In genomic region chr3:105825501-105826161, GRCm38 (mm10) we compare ENCODE assay signal across 10 mouse cellular contexts. TPM values are rescaled to one million over a fixed set of nuclear protein-coding genes. Genes with fewer than 3 reads are reported as not detected.
DNase-seq lines count a peak whose midpoint lies in the region; ATAC-seq and TF ChIP-seq lines count a peak whose summit lies in the region.
"Had no signal": no experiment of that assay in that cellular context is flagged by ENCODE, and none has a peak within 500 bp of the region (broad histone marks: within the 10 kb centered on the region; RNA-seq: fewer than 3 reads in every experiment).

No protein-coding gene starts in this region.

- no peak overlapping the region for H3K4me3 ChIP-seq in intestine, embryonic 15.5 days (replicated peaks)
- H3K4me3 ChIP-seq in intestine, postnatal 0 days (ENCODE audit: low read depth, low read length), result no peak overlapping the region
- no peak overlapping the region for H3K4me3 ChIP-seq in brown adipose tissue, adult 24 weeks (ENCODE audit: insufficient read depth, low read depth, low read length)
- no peak overlapping the region for H3K4me3 ChIP-seq in lung, embryonic 15.5 days
- no peak overlapping the region for H3K4me3 ChIP-seq in midbrain, embryonic 10.5 days
- no peak overlapping the region for H3K4me3 ChIP-seq in neural tube, embryonic 15.5 days (replicated peaks)
- H3K4me3 ChIP-seq: limb, embryonic 12.5 days had no signal

- 0 out of 2 replicates have a peak, but pooled peaks have one; percentile 36 for ATAC-seq in intestine, embryonic 15.5 days
- ATAC-seq in intestine, postnatal 0 days, result no peak
- no peak for ATAC-seq in lung, embryonic 15.5 days (ENCODE audit: borderline replicate concordance, extremely low read depth, low FRiP score, low TSS enrichment)
- no peak for ATAC-seq in neural tube, embryonic 15.5 days (ENCODE audit: low FRiP score)

- H3K27ac ChIP-seq in intestine, embryonic 15.5 days, result no peak overlapping the region
- no peak overlapping the region for H3K27ac ChIP-seq in intestine, postnatal 0 days (ENCODE audit: low read depth, low read length)
- peak overlapping the region; percentile 91 for H3K27ac ChIP-seq in brown adipose tissue, adult 24 weeks (replicated peaks; ENCODE audit: low read depth, low read length)
- H3K27ac ChIP-seq in lung, embryonic 15.5 days, result 0 out of 2 replicates have a peak overlapping the region, but pooled peaks have one; percentile 47
- no peak overlapping the region for H3K27ac ChIP-seq in midbrain, embryonic 10.5 days (replicated peaks)
- H3K27ac ChIP-seq in neural tube, embryonic 15.5 days (replicated peaks), result no peak overlapping the region
- H3K27ac ChIP-seq: limb, embryonic 12.5 days had no signal

- peak; percentile 54 to 69 for DNase-seq in heart, postnatal 36 days
- no peak for DNase-seq in midbrain, embryonic 10.5 days (ENCODE audit: low spot score)
- no peak for DNase-seq in thymus, postnatal 25 days

- H3K9me3 ChIP-seq in intestine, embryonic 15.5 days, result no peaks in the 10 kb centered on the region
- H3K9me3 ChIP-seq in intestine, postnatal 0 days (ENCODE audit: control insufficient read depth), result no peaks in the 10 kb centered on the region
- no peaks in the 10 kb centered on the region for H3K9me3 ChIP-seq in lung, embryonic 15.5 days
- H3K9me3 ChIP-seq in midbrain, embryonic 10.5 days (replicated peaks), result no peaks in the 10 kb centered on the region
- H3K9me3 ChIP-seq in neural tube, embryonic 15.5 days (replicated peaks), result no peaks in the 10 kb centered on the region
- H3K9me3 ChIP-seq: limb, embryonic 12.5 days had no signal

- no peaks in the 10 kb centered on the region for H3K36me3 ChIP-seq in intestine, embryonic 15.5 days
- no peaks in the 10 kb centered on the region for H3K36me3 ChIP-seq in intestine, postnatal 0 days (ENCODE audit: control insufficient read depth, insufficient read depth)
- H3K36me3 ChIP-seq in lung, embryonic 15.5 days, result no peaks in the 10 kb centered on the region
- no peaks in the 10 kb centered on the region for H3K36me3 ChIP-seq in midbrain, embryonic 10.5 days
- H3K36me3 ChIP-seq in neural tube, embryonic 15.5 days, result no peaks in the 10 kb centered on the region
- H3K36me3 ChIP-seq: limb, embryonic 12.5 days had no signal

- H3K4me2 ChIP-seq in intestine, embryonic 15.5 days (replicated peaks), result no peak overlapping the region
- no peak overlapping the region for H3K4me2 ChIP-seq in intestine, postnatal 0 days (replicated peaks; ENCODE audit: low read depth)
- H3K4me2 ChIP-seq in lung, embryonic 15.5 days, result no peak overlapping the region
- no peak overlapping the region for H3K4me2 ChIP-seq in neural tube, embryonic 15.5 days
- H3K4me2 ChIP-seq: limb, embryonic 12.5 days had no signal

- WGBS in intestine, embryonic 15.5 days, result 63% methylated on average over 7 of the region's 7 CpGs
- WGBS in intestine, postnatal 0 days, result 59% methylated on average over 7 of the region's 7 CpGs
- WGBS in lung, embryonic 15.5 days, result 51% methylated on average over 7 of the region's 7 CpGs
- WGBS in midbrain, embryonic 10.5 days, result 67% methylated on average over 7 of the region's 7 CpGs
- WGBS in neural tube, embryonic 15.5 days, result 72% methylated on average over 7 of the region's 7 CpGs

- no peaks in the 10 kb centered on the region for H3K4me1 ChIP-seq in intestine, embryonic 15.5 days (replicated peaks)
- H3K4me1 ChIP-seq in intestine, postnatal 0 days (replicated peaks; ENCODE audit: control insufficient read depth, insufficient read depth, low read length), result no peaks in the 10 kb centered on the region
- H3K4me1 ChIP-seq in brown adipose tissue, adult 24 weeks (ENCODE audit: control insufficient read depth, insufficient read depth, insufficient read length, low read length), result peaks cover 9% of the 10 kb centered on the region
- H3K4me1 ChIP-seq in lung, embryonic 15.5 days, result 0 out of 2 replicates have a peak, but pooled peaks cover 4% of the 10 kb centered on the region
- H3K4me1 ChIP-seq in midbrain, embryonic 10.5 days, result peaks cover 11% of the 10 kb centered on the region
- H3K4me1 ChIP-seq in neural tube, embryonic 15.5 days, result no peaks in the 10 kb centered on the region

- no peaks in the 10 kb centered on the region for H3K27me3 ChIP-seq in intestine, embryonic 15.5 days (replicated peaks)
- H3K27me3 ChIP-seq in intestine, postnatal 0 days (replicated peaks; ENCODE audit: control insufficient read depth, insufficient read depth, low read length), result no peaks in the 10 kb centered on the region
- no peaks in the 10 kb centered on the region for H3K27me3 ChIP-seq in lung, embryonic 15.5 days
- no peaks in the 10 kb centered on the region for H3K27me3 ChIP-seq in midbrain, embryonic 10.5 days (ENCODE audit: low read depth, poor library complexity, severe bottlenecking)
- H3K27me3 ChIP-seq in neural tube, embryonic 15.5 days (replicated peaks), result no peaks in the 10 kb centered on the region
- H3K27me3 ChIP-seq: limb, embryonic 12.5 days had no signal

- no peak overlapping the region for H3K9ac ChIP-seq in intestine, embryonic 15.5 days
- no peak overlapping the region for H3K9ac ChIP-seq in intestine, postnatal 0 days (ENCODE audit: low read depth, low read length)
- H3K9ac ChIP-seq in lung, embryonic 15.5 days, result no peak overlapping the region
- H3K9ac ChIP-seq in neural tube, embryonic 15.5 days (replicated peaks), result no peak overlapping the region
- H3K9ac ChIP-seq: limb, embryonic 12.5 days had no signal

- intact Hi-C loops in heart, postnatal 36 days (cut with DNase I), result loop anchor here (1.0 to 5.0 kb wide), 3 partner anchors 23 to 69 kb away; no protein-coding TSS in a partner anchor

- no peak for TF ChIP-seq CTCF in intestine, postnatal 0 days (IDR thresholded peaks at IDR 0.05; ENCODE audit: low read depth)

RNA-seq across cellular contexts. Expression of gene Rap1a, which starts 24.5 kb away (rescaled TPM):
- polyA plus RNA-seq in intestine, embryonic 15.5 days (2015; fragmentation: Nextera tagmentation; extraction: Ambion mirVana), result 116 and 133 TPM in 2 replicates
- polyA plus RNA-seq in intestine, postnatal 0 days (2015; fragmentation: Nextera tagmentation; extraction: Ambion mirVana), result 119 and 121 TPM in 2 replicates
- polyA plus RNA-seq in brown adipose tissue, adult 24 weeks (2012; ENCODE audit: insufficient read depth, insufficient read length, missing spikeins), result 103 and 111 TPM in 2 replicates
- 100 to 1,000 TPM; 110 to 115 TPM for total RNA-seq in heart, postnatal 36 days (2021)
- 122 and 125 TPM in 2 replicates for polyA plus RNA-seq in lung, embryonic 15.5 days (2015; fragmentation: Nextera tagmentation; extraction: Ambion mirVana)
- polyA plus RNA-seq in midbrain, embryonic 10.5 days (2016; fragmentation: Nextera tagmentation; extraction: Ambion mirVana), result 72.5 and 79.7 TPM in 2 replicates
- 88.2 and 95.4 TPM in 2 replicates for polyA plus RNA-seq in neural tube, embryonic 15.5 days (2015; fragmentation: Nextera tagmentation; extraction: Ambion mirVana)

RNA-seq across cellular contexts. Expression of gene Adora3, which starts 45.0 kb away (rescaled TPM):
- polyA plus RNA-seq in intestine, embryonic 15.5 days (2015; fragmentation: Nextera tagmentation; extraction: Ambion mirVana), result 0.15 and 0.39 TPM in 2 replicates
- 0.43 TPM in 2 replicates for polyA plus RNA-seq in intestine, postnatal 0 days (2015; fragmentation: Nextera tagmentation; extraction: Ambion mirVana)
- not detected in 2 replicates for polyA plus RNA-seq in brown adipose tissue, adult 24 weeks (2012; ENCODE audit: insufficient read depth, insufficient read length, missing spikeins)
- total RNA-seq in heart, postnatal 36 days (2021), result under 1 TPM in 1 of 2 experiments, not detected in 1; 0.22 TPM
- 0.14 and 0.21 TPM in 2 replicates for polyA plus RNA-seq in lung, embryonic 15.5 days (2015; fragmentation: Nextera tagmentation; extraction: Ambion mirVana)
- polyA plus RNA-seq in midbrain, embryonic 10.5 days (2016; fragmentation: Nextera tagmentation; extraction: Ambion mirVana), result 0.11 TPM in 1 of 2 replicates, not detected in the other
- polyA plus RNA-seq in neural tube, embryonic 15.5 days (2015; fragmentation: Nextera tagmentation; extraction: Ambion mirVana), result 0.27 and 0.42 TPM in 2 replicates
- total RNA-seq: ES-E14 had no signal
- polyA plus RNA-seq: limb, embryonic 12.5 days had no signal

RNA-seq across cellular contexts. Expression of gene Tmigd3, which starts 45.1 kb away (rescaled TPM):
- 0.24 and 0.52 TPM in 2 replicates for polyA plus RNA-seq in intestine, embryonic 15.5 days (2015; fragmentation: Nextera tagmentation; extraction: Ambion mirVana)
- polyA plus RNA-seq in intestine, postnatal 0 days (2015; fragmentation: Nextera tagmentation; extraction: Ambion mirVana), result 0.44 and 0.48 TPM in 2 replicates
- polyA plus RNA-seq in brown adipose tissue, adult 24 weeks (2012; ENCODE audit: insufficient read depth, insufficient read length, missing spikeins), result not detected in 2 replicates
- under 1 TPM in 1 of 2 experiments, not detected in 1; 0.49 TPM for total RNA-seq in heart, postnatal 36 days (2021)
- polyA plus RNA-seq in lung, embryonic 15.5 days (2015; fragmentation: Nextera tagmentation; extraction: Ambion mirVana), result 0.25 and 0.47 TPM in 2 replicates
- not detected in 2 replicates for polyA plus RNA-seq in midbrain, embryonic 10.5 days (2016; fragmentation: Nextera tagmentation; extraction: Ambion mirVana)
- not detected in 2 replicates for polyA plus RNA-seq in neural tube, embryonic 15.5 days (2015; fragmentation: Nextera tagmentation; extraction: Ambion mirVana)
- total RNA-seq: ES-E14 had no signal

Comparison
In these comparisons a context has a peak if more than half of its experiments do, and no peak if none do; other contexts are left out.
1. H3K27ac ChIP-seq: peak in brown adipose tissue, adult 24 weeks (single experiment) and lung, embryonic 15.5 days (single experiment); none in intestine, embryonic 15.5 days (single experiment), intestine, postnatal 0 days (single experiment), midbrain, embryonic 10.5 days (single experiment) and neural tube, embryonic 15.5 days (single experiment).
2. DNase-seq: peak in heart, postnatal 36 days (2 of 2); none in midbrain, embryonic 10.5 days (single experiment) and thymus, postnatal 25 days (single experiment).